Mouse (Mus musculus): ENCODE measurements at regions not wholly inside any gene's neighbourhood (a gene's known extent, or its start where the extent isn't known, plus 50 kb on each side); places are given as distances from the start of the nearest gene placed in this dataset.

GRCm38 (mm10) chr10:111410121-111410520 lies 62.9 kb upstream of the Nap1l1 start:
- Histone ChIP-seq H3K27me3 (ENCODE audit: control insufficient read depth, insufficient read depth, insufficient read length) (no peaks in the 10 kb centered on the region), H3K79me2 (ENCODE audit: control insufficient read depth, insufficient read depth) (no peaks in the 10 kb centered on the region), H3K36me3 (ENCODE audit: control insufficient read depth, insufficient read depth) (no peaks in the 10 kb centered on the region), H3K79me3 (ENCODE audit: low read depth) (no peaks in the 10 kb centered on the region), H3K4me3 (ENCODE audit: insufficient read depth, poor library complexity, severe bottlenecking) (no peak overlapping the region), H3ac (ENCODE audit: control insufficient read depth, insufficient read length, low read depth) (no peak overlapping the region)
- no peak for TF ChIP-seq CEBPB (IDR thresholded peaks at IDR 0.05; ENCODE audit: low read depth)
- no peak for TF ChIP-seq FOSL1 (IDR thresholded peaks at IDR 0.05; ENCODE audit: insufficient read depth, low read length, poor library complexity, severe bottlenecking)
- no peak for TF ChIP-seq MAX (IDR thresholded peaks at IDR 0.05)
- no peak for TF ChIP-seq CTCF (IDR thresholded peaks at IDR 0.05; ENCODE audit: control insufficient read depth, insufficient read depth, insufficient read length)

- Histone ChIP-seq H3K36me3 (ENCODE audit: control insufficient read depth, insufficient read depth) (no peaks in the 10 kb centered on the region), H3K4me3 (ENCODE audit: insufficient read depth, poor library complexity, severe bottlenecking) (no peak overlapping the region), H3K27me3 (ENCODE audit: control insufficient read depth, insufficient read depth, insufficient read length) (no peaks in the 10 kb centered on the region), H3K79me2 (ENCODE audit: control insufficient read depth, insufficient read depth) (no peaks in the 10 kb centered on the region), H3ac (ENCODE audit: control insufficient read depth, insufficient read length, low read depth) (no peak overlapping the region), H3K79me3 (ENCODE audit: low read depth) (no peaks in the 10 kb centered on the region)
- TF ChIP-seq FOSL1 (IDR thresholded peaks at IDR 0.05; ENCODE audit: insufficient read depth, low read length, poor library complexity, severe bottlenecking) (no peak), MYOG (IDR thresholded peaks at IDR 0.05; ENCODE audit: control insufficient read depth, extremely low read depth, insufficient read length) (no peak), MAX (IDR thresholded peaks at IDR 0.05) (no peak), MYOD1 (IDR thresholded peaks at IDR 0.05; ENCODE audit: control insufficient read depth, insufficient read length, low read depth) (no peak), CEBPB (IDR thresholded peaks at IDR 0.05; ENCODE audit: low read depth) (no peak), USF1 (IDR thresholded peaks at IDR 0.05; ENCODE audit: low read depth) (no peak), CTCF (IDR thresholded peaks at IDR 0.05; ENCODE audit: control insufficient read depth, insufficient read depth, insufficient read length) (no peak)
These were observed 61.5 kb upstream of the Nap1l1 start for GRCm38 (mm10) chr10:111411533-111411932.

DNA sequence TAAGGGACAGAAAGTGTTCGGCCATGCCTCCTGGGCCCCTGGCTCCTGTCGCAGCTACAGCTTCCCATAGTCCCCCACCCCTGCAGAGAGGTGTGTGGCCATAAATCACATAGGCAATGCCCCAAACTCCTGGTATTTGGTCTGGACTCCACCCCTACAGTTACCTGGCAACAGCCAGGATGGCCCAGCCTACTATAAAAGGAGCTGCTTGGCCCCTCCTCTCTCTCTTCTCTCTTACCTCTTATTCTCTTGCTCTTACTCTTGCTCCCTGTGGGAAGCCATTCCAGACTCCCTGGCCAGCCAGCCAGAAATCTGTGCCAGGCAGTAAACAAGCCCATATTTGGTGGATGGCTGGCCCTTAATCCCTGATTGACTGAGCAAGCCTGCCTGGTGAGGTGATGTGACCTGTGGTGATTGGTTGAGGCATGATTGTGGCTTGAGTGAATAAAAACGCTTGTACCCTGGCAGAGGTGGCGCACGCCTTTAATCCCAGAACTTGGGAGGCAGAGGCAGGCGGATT lies 56.4 kb upstream of the Nap1l1 start:
- H3K79me3 ChIP-seq (ENCODE audit: low read depth), result no peaks in the 10 kb centered on the region
- no peak overlapping the region for H3ac ChIP-seq (ENCODE audit: control insufficient read depth, insufficient read length, low read depth)
- H3K36me3 ChIP-seq (ENCODE audit: control insufficient read depth, insufficient read depth), result no peaks in the 10 kb centered on the region
- H3K79me2 ChIP-seq (ENCODE audit: control insufficient read depth, insufficient read depth), result no peaks in the 10 kb centered on the region
- H3K27me3 ChIP-seq (ENCODE audit: control insufficient read depth, insufficient read depth, insufficient read length), result no peaks in the 10 kb centered on the region
- no peak overlapping the region for H3K4me3 ChIP-seq (ENCODE audit: insufficient read depth, poor library complexity, severe bottlenecking)
- no peak for TF ChIP-seq FOSL1 (IDR thresholded peaks at IDR 0.05; ENCODE audit: insufficient read depth, low read length, poor library complexity, severe bottlenecking)
- no peak for TF ChIP-seq CEBPB (IDR thresholded peaks at IDR 0.05; ENCODE audit: low read depth)
- TF ChIP-seq MYOG (IDR thresholded peaks at IDR 0.05; ENCODE audit: control insufficient read depth, extremely low read depth, insufficient read length), result no peak
- no peak for TF ChIP-seq CTCF (IDR thresholded peaks at IDR 0.05; ENCODE audit: control insufficient read depth, insufficient read depth, insufficient read length)
- TF ChIP-seq MYOD1 (IDR thresholded peaks at IDR 0.05; ENCODE audit: control insufficient read depth, insufficient read length, low read depth), result no peak
- TF ChIP-seq MAX (IDR thresholded peaks at IDR 0.05), result no peak
- TF ChIP-seq USF1 (IDR thresholded peaks at IDR 0.05; ENCODE audit: low read depth), result no peak

GRCm38 (mm10) chr10:111419375-111420194 lies 53.4 kb upstream of the Nap1l1 start:
- Histone ChIP-seq H3K79me3 (ENCODE audit: low read depth) (no peaks in the 10 kb centered on the region), H3K36me3 (ENCODE audit: control insufficient read depth, insufficient read depth) (no peaks in the 10 kb centered on the region), H3K4me3 (ENCODE audit: insufficient read depth, poor library complexity, severe bottlenecking) (no peak overlapping the region), H3ac (ENCODE audit: control insufficient read depth, insufficient read length, low read depth) (no peak overlapping the region), H3K27me3 (ENCODE audit: control insufficient read depth, insufficient read depth, insufficient read length) (no peaks in the 10 kb centered on the region), H3K79me2 (ENCODE audit: control insufficient read depth, insufficient read depth) (no peaks in the 10 kb centered on the region)
- no peak for TF ChIP-seq MAX (IDR thresholded peaks at IDR 0.05)
- TF ChIP-seq CEBPB (IDR thresholded peaks at IDR 0.05; ENCODE audit: low read depth), result no peak
- TF ChIP-seq CTCF (IDR thresholded peaks at IDR 0.05; ENCODE audit: control insufficient read depth, insufficient read depth, insufficient read length), result no peak
- TF ChIP-seq USF1 (IDR thresholded peaks at IDR 0.05; ENCODE audit: low read depth), result no peak
- no peak for TF ChIP-seq MYOD1 (IDR thresholded peaks at IDR 0.05; ENCODE audit: control insufficient read depth, insufficient read length, low read depth)
- TF ChIP-seq FOSL1 (IDR thresholded peaks at IDR 0.05; ENCODE audit: insufficient read depth, low read length, poor library complexity, severe bottlenecking), result no peak
- TF ChIP-seq MYOG (IDR thresholded peaks at IDR 0.05; ENCODE audit: control insufficient read depth, extremely low read depth, insufficient read length), result no peak

DNA sequence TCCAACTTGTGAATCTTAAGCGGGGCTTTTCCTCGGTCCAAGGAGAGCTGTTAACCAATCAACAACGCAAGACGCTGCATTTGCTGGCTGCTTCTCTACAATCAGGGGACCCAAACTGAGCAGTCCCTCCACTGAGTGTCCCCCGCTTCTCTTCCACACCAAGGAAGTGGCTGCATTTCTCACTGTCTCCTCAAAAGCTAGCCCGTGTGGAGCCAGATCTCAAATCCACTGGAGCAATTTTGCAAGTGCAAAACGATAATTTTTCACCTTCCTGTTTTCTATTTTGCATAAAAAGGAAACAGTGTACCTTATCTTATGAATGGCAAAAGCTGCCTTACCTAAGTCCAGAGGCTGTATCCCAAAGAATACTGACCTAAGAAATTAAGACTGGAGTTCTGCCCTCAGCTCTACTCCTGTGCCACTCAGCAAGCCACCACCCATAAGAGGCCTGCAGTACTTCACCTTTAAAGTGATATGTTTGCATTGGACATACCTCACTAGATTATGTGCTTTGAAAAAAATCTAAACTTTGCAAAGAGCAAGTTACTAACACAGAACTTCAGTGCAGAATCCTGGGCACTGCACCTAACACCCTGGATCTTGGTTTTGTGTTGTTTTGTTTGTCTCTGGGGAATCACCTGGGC lies 52.7 kb upstream of the Nap1l1 start:
- no peak for TF ChIP-seq FOSL1 (IDR thresholded peaks at IDR 0.05; ENCODE audit: insufficient read depth, low read length, poor library complexity, severe bottlenecking)
- no peak for TF ChIP-seq MAX (IDR thresholded peaks at IDR 0.05)
- TF ChIP-seq MYOG (IDR thresholded peaks at IDR 0.05; ENCODE audit: control insufficient read depth, extremely low read depth, insufficient read length), result no peak
- TF ChIP-seq USF1 (IDR thresholded peaks at IDR 0.05; ENCODE audit: low read depth), result no peak
- TF ChIP-seq CTCF (IDR thresholded peaks at IDR 0.05; ENCODE audit: control insufficient read depth, insufficient read depth, insufficient read length), result no peak
- no peak for TF ChIP-seq MYOD1 (IDR thresholded peaks at IDR 0.05; ENCODE audit: control insufficient read depth, insufficient read length, low read depth)
- no peak for TF ChIP-seq CEBPB (IDR thresholded peaks at IDR 0.05; ENCODE audit: low read depth)
- H3K79me2 ChIP-seq (ENCODE audit: control insufficient read depth, insufficient read depth), result no peaks in the 10 kb centered on the region
- H3ac ChIP-seq (ENCODE audit: control insufficient read depth, insufficient read length, low read depth), result no peak overlapping the region
- H3K4me3 ChIP-seq (ENCODE audit: insufficient read depth, poor library complexity, severe bottlenecking), result no peak overlapping the region
- H3K79me3 ChIP-seq (ENCODE audit: low read depth), result no peaks in the 10 kb centered on the region
- H3K27me3 ChIP-seq (ENCODE audit: control insufficient read depth, insufficient read depth, insufficient read length), result no peaks in the 10 kb centered on the region
- no peaks in the 10 kb centered on the region for H3K36me3 ChIP-seq (ENCODE audit: control insufficient read depth, insufficient read depth)
